Mouse (Mus musculus) lung, postnatal 0 days (tissue): Measurements from ENCODE around the gene Ccdc13.

Experiments
- CTCF ChIP-seq: IDR thresholded peaks from 2 replicates; pipeline ENCODE4 v1.5.1; 2016; ENCODE audit warnings: antibody characterized with exemption, mild to moderate bottlenecking
- EP300 ChIP-seq: IDR thresholded peaks from 2 replicates; pipeline ENCODE4 v1.6.1; 2016; ENCODE audit warnings: antibody characterized with exemption, mild to moderate bottlenecking, control low read depth

DNA sequence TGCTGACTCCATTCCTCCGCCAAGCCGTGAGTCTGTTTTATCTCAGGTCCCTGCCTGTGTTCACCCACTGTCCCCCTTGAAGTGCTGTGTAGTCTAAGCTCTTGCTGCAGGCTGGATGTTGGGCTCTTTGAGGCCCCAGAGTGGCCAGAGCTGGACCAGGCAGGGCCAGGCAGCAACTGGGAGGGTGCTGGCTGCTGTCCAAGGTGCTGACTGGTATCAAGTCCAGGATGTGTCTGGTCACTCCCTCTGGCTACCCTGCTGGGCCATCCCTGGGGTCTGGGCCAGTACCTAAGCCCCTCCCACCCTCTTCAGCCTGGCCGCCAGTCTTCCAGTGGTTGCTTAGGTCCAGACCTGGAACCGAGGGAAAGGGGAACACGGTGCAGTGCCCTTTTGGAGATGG lies 48.1 kb downstream of the Ccdc13 start:
- TF ChIP-seq CTCF (no peak), EP300 (no peak)
